Mouse (Mus musculus) inflammation-experienced regulatory T-cells (primary cell): ENCODE results near the gene Tcf3. TPM values are rescaled to one million over a fixed set of nuclear protein-coding genes. Genes with fewer than 3 reads are reported as not detected.

Source experiments
- polyA plus RNA-seq, 2 experiments: library from polyadenylated mRNA; unstranded; fragments of 100-300 nt; shearing (Covaris generic); gene quantifications; one replicate each; pipeline ENCODE4 v1.2.1; 2017

Gene Tcf3
- polyA plus RNA-seq: 100 to 1,000 TPM; 105 to 121 TPM

GRCm38 (mm10) chr10:80433513-80434232 is at the start of gene Tcf3:
Tcf3 (minus strand) TSS chr10:80433647.

DNA sequence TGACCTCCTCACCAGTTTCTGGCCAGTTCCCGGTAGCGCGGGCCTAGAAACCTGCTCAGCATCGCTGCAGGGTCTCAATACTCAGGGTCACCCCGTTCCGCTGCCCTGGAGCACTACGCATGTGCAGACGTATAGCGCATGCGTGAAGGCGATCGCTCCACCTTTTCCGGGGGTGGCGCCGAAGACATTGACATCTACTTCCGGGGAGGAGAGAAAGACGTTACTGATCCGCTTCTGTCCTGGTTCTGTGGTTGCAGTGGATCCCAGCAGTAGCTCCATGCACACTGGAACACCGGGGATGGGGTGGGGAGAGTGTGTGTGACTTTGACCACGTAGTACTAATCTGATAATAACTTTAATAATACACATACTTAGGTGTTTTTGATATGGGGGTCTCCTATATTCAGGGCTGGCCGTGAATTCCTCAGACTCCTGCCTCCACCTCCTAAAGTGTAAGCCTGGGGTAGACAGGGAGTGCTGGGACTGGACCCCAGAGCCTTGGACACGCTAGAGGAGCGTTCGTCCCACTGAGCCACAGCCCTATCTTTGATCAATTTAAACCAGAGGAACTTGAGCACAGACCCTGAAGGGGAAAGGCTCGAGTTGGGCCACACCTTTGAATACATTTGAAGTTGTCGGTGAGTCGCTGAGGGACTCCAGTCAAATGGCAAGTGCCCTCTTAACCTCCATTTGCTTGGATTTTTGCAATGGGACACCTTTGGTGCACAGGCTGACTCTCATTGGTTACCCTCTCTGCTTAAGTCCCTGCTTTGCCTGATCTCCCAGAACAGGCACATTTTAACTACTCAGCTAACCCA is 26.6 kb downstream of the Tcf3 start, which contains the start of gene Uqcr11:
Gene Uqcr11, minus strand, starts transcription at position 147 of the 818 bp plus-strand sequence.

GRCm38 (mm10) chr10:80399191-80399972 is 34.1 kb downstream of the Tcf3 start, which contains the start of gene Mbd3:
Mbd3 (minus strand) TSS chr10:80399550.

GRCm38 (mm10) chr10:80387522-80387959 is 45.9 kb downstream of the Tcf3 start, which contains the start of gene Mex3d:
Mex3d (minus strand) TSS chr10:80387659.

Other genes with a start within 250 kb of the Tcf3 start
- gene Mum1, start 207.2 kb downstream of the Tcf3 start, polyA plus RNA-seq: 100 to 1,000 TPM; 117 to 134 TPM
- gene Ndufs7, start 184.5 kb downstream of the Tcf3 start, polyA plus RNA-seq: 100 to 1,000 TPM; 244 to 267 TPM
- gene Gamt, start 172.6 kb downstream of the Tcf3 start, polyA plus RNA-seq: under 1 TPM in 1 of 2 experiments, not detected in 1; 0.99 TPM
- gene Dazap1, start 172.2 kb downstream of the Tcf3 start, polyA plus RNA-seq: 10 to 100 TPM; 78.7 to 80.6 TPM
- 100 to 1,000 TPM; 686 to 721 TPM for gene Rps15, start 141.2 kb downstream of the Tcf3 start, polyA plus RNA-seq
- under 1 TPM; 0.14 to 0.56 TPM for gene Apc2, start 137.7 kb downstream of the Tcf3 start, polyA plus RNA-seq
- gene 2310011J03Rik, start 113.1 kb downstream of the Tcf3 start, polyA plus RNA-seq: 10 to 100 TPM; 67.3 to 70.0 TPM
- 10 to 100 TPM; 20.4 to 20.8 TPM for gene Pcsk4, start 104.1 kb downstream of the Tcf3 start, polyA plus RNA-seq
- gene Reep6, start 103.7 kb downstream of the Tcf3 start, polyA plus RNA-seq: 1 to 10 TPM in 1 of 2 experiments, under 1 TPM in 1; 0.18 to 1.7 TPM
- gene Adamtsl5, start 85.2 kb downstream of the Tcf3 start, polyA plus RNA-seq: under 1 TPM; 0.46 to 0.95 TPM
- gene Plk5, start 77.2 kb downstream of the Tcf3 start, polyA plus RNA-seq: not detected
- 1 to 10 TPM; 6.6 to 7.5 TPM for gene Mex3d, start 46.0 kb downstream of the Tcf3 start, polyA plus RNA-seq
- gene Mbd3, start 34.1 kb downstream of the Tcf3 start, polyA plus RNA-seq: 100 to 1,000 TPM; 174 to 191 TPM
- 100 to 1,000 TPM; 185 to 241 TPM for gene Uqcr11, start 26.8 kb downstream of the Tcf3 start, polyA plus RNA-seq
- under 1 TPM; 0.05 to 0.23 TPM for gene Onecut3, start 61.2 kb upstream of the Tcf3 start, polyA plus RNA-seq
- gene Atp8b3, start 105.5 kb upstream of the Tcf3 start, polyA plus RNA-seq: under 1 TPM; 0.06 to 0.73 TPM
- 10 to 100 TPM; 49.1 to 59.0 TPM for gene Rexo1, start 127.9 kb upstream of the Tcf3 start, polyA plus RNA-seq
- 10 to 100 TPM in 1 of 2 experiments, 1 to 10 TPM in 1; 9.0 to 14.4 TPM for gene Klf16, start 143.7 kb upstream of the Tcf3 start, polyA plus RNA-seq
- gene Abhd17a, start 156.7 kb upstream of the Tcf3 start, polyA plus RNA-seq: 100 to 1,000 TPM; 142 to 155 TPM
- 100 to 1,000 TPM; 108 to 122 TPM for gene Scamp4, start 169.2 kb upstream of the Tcf3 start, polyA plus RNA-seq
- gene Adat3, start 169.2 kb upstream of the Tcf3 start, polyA plus RNA-seq: 1 to 10 TPM; 5.9 to 9.2 TPM
- gene Gm49322, start 172.4 kb upstream of the Tcf3 start, polyA plus RNA-seq: 10 to 100 TPM in 1 of 2 experiments, 1 to 10 TPM in 1; 7.1 to 12.4 TPM
- gene Csnk1g2, start 189.2 kb upstream of the Tcf3 start, polyA plus RNA-seq: 100 to 1,000 TPM; 291 to 363 TPM
- 10 to 100 TPM; 31.9 to 36.5 TPM for gene Btbd2, start 223.4 kb upstream of the Tcf3 start, polyA plus RNA-seq
- 100 to 1,000 TPM; 166 to 167 TPM for gene Mknk2, start 244.5 kb upstream of the Tcf3 start, polyA plus RNA-seq